Mouse (Mus musculus): Measurements from ENCODE around the gene Tnf. TPM values are rescaled to one million over a fixed set of nuclear protein-coding genes. Genes with fewer than 3 reads are reported as not detected.

Gene Tnf
- polyA plus RNA-seq, 1 experiment from 2014 or later: not detected

DNA sequence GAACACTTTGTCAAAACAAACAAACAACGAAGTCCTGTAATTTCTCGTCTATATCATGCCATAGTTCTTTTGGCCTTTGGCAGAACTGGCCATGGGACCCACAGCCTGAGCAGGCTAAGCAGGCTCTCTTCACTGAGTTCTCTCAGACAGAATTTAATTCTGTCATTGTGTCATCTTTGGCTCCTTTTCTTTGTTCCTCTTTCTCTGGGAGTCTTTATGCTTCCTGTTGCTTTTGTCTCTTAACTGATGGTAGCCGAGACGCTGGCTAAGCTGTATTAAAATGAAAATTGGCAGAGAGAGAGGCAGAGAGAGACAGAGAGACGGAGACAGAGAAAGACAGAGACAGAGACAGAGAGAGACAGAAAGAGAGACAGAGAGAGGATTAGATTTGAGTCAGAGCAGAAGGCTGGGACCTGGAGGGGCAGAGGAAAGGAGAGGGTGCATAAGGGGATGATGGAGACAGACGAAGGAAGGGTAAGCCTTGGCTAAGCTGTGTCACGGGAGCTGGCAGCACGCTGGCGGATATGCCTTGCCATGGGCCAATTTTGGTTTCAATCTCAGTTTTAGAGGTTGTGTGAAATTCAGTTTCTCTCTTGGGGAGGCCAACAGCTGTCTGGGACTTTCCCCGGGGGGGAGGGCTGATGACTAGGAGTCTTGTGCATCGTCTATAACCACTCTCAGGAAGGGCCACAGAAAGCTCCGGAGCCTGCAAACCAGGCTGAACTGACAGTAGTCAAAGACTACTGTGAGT, 8.2 kb upstream of the Tnf start:
- Histone ChIP-seq H3K9me3 (replicated peaks; ENCODE audit: control insufficient read depth, low read length, poor library complexity, severe bottlenecking) (no peaks in the 10 kb centered on the region), H3K9ac (ENCODE audit: low read depth, low read length) (no peak overlapping the region), H3K4me1 (ENCODE audit: control insufficient read depth, insufficient read depth, low read length) (no peaks in the 10 kb centered on the region), H3K27me3 (ENCODE audit: control insufficient read depth, insufficient read depth, low read depth, low read length) (no peaks in the 10 kb centered on the region), H3K4me3 (ENCODE audit: low read depth, low read length) (no peak overlapping the region), H3K4me2 (ENCODE audit: low read length) (no peak overlapping the region), H3K36me3 (ENCODE audit: control insufficient read depth, insufficient read depth, low read length) (no peaks in the 10 kb centered on the region), H3K27ac (ENCODE audit: low read length) (no peak overlapping the region)
- 68% methylated on average over 12 of the region's 12 CpGs for WGBS
- ATAC-seq: no peak

DNA sequence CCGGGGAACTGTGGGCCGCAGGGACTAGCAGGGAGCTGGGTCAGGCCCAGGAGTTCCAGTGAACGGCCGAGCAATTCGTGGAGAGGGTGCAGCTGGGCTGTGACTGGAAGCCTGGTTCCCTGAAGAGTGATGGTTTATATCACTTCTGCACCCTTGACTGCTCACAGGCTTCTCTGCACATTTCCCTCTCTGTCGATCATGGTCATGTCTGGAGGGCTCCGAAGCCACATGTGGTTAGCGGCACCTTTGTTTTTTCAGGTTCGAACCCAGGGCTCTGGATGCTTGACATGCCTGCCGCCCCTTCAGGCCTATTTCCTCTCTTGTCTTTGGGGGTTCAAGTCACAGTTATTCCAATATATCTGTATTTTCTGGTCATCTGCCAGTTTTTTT, 3.6 kb upstream of the Tnf start:
- no peaks in the 10 kb centered on the region for H3K4me1 ChIP-seq (ENCODE audit: control insufficient read depth, insufficient read depth, low read length)
- no peaks in the 10 kb centered on the region for H3K9me3 ChIP-seq (replicated peaks; ENCODE audit: control insufficient read depth, low read length, poor library complexity, severe bottlenecking)
- H3K4me2 ChIP-seq (ENCODE audit: low read length): no peak overlapping the region
- ATAC-seq: no peak
- H3K9ac ChIP-seq (ENCODE audit: low read depth, low read length): 0 out of 2 replicates have a peak overlapping the region, but pooled peaks have one; percentile 40
- no peaks in the 10 kb centered on the region for H3K36me3 ChIP-seq (ENCODE audit: control insufficient read depth, insufficient read depth, low read length)
- no peak overlapping the region for H3K27ac ChIP-seq (ENCODE audit: low read length)
- WGBS: 69% methylated on average over 10 of the region's 10 CpGs
- H3K4me3 ChIP-seq (ENCODE audit: low read depth, low read length): no peak overlapping the region
- peaks cover 5% of the 10 kb centered on the region for H3K27me3 ChIP-seq (ENCODE audit: control insufficient read depth, insufficient read depth, low read depth, low read length)

DNA sequence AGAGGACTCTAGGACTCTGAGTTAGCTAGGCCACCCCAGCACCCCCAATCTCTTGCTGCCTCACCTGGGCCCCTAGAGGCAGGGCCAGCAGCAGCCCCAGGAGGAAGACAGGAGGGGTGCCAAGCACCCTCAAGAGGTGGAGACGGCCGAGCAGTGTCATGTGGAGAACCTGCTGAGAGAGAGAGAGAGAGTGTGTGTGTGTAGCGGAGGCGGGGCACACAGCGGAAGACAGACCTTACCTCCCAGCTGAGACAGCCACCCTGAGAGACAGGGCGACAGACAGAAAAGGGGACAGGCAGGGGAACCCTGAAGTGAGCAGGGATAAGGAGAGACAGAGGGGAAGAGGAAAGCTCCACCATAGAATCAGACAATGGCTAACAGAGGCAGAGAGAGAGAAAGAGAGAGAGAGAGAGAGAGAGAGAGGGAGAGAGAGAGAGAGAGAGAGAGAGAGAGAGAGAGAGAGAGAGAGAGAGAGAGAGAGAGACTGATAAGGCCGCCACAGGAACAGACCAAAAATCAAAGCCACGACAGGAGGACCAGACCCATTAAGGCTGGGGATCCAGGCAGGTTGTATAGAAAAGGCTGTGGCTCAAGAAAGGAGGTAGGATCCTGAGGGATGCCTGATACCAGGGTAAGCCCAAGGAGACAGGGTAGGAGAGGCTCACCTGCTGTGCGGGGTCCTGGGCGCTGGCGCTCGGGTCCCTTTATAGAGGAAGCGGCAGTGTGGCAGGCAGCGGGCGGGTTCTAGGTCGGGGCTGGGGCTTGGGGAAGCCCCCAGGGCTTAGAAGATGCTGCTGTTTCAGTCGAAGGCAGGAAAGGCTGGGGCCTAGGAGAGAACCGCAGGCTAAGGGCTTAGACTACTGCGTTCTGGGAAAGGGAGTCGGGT, 2.9 kb upstream of the Tnf start, which contains the start of gene Lta:
Lta (minus strand) TSS at position 858 of the 886 bp plus-strand sequence.
- 33% methylated on average over 20 of the region's 20 CpGs for WGBS
- ATAC-seq: no peak
- no peaks in the 10 kb centered on the region for H3K36me3 ChIP-seq (ENCODE audit: control insufficient read depth, insufficient read depth, low read length)
- H3K4me2 ChIP-seq (ENCODE audit: low read length): 0 out of 2 replicates have a peak within 1 kb of the TSS, but pooled peaks have one; percentile 3
- no peaks in the 10 kb centered on the region for H3K4me1 ChIP-seq (ENCODE audit: control insufficient read depth, insufficient read depth, low read length)
- no peaks in the 10 kb centered on the region for H3K9me3 ChIP-seq (replicated peaks; ENCODE audit: control insufficient read depth, low read length, poor library complexity, severe bottlenecking)
- 0 out of 2 replicates have a peak within 1 kb of the TSS, but pooled peaks have one; percentile 40 for H3K9ac ChIP-seq (ENCODE audit: low read depth, low read length)
- H3K27me3 ChIP-seq (ENCODE audit: control insufficient read depth, insufficient read depth, low read depth, low read length): peaks cover 5% of the 10 kb centered on the region
- no peak within 1 kb of the TSS for H3K4me3 ChIP-seq (ENCODE audit: low read depth, low read length)
- no peak within 1 kb of the TSS for H3K27ac ChIP-seq (ENCODE audit: low read length)

DNA sequence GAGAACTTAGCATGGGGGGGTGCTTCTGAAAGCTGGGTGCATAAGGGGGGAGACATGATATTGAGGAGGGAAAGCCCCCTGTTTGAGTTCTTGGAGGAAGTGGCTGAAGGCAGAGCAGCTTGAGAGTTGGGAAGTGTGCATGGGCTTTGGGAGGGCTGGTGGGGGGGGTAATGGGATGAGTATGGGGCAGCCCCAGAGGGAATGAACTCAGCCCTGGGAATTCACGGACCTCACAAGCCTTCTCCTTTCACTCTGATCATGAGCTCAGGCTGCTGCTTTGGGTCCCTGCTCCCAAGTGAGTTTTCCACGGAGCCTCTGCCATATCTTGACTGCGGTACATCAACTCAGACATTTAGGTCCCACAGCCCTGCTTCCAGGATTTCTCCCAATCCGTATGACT, 635 bp upstream of the Tnf start:
- H3K4me3 ChIP-seq (ENCODE audit: low read depth, low read length): no peak overlapping the region
- WGBS: 88% methylated on average over 4 of the region's 4 CpGs
- no peak overlapping the region for H3K4me2 ChIP-seq (ENCODE audit: low read length)
- no peaks in the 10 kb centered on the region for H3K4me1 ChIP-seq (ENCODE audit: control insufficient read depth, insufficient read depth, low read length)
- no peak overlapping the region for H3K27ac ChIP-seq (ENCODE audit: low read length)
- peaks cover 5% of the 10 kb centered on the region for H3K27me3 ChIP-seq (ENCODE audit: control insufficient read depth, insufficient read depth, low read depth, low read length)
- no peaks in the 10 kb centered on the region for H3K36me3 ChIP-seq (ENCODE audit: control insufficient read depth, insufficient read depth, low read length)
- H3K9me3 ChIP-seq (replicated peaks; ENCODE audit: control insufficient read depth, low read length, poor library complexity, severe bottlenecking): no peaks in the 10 kb centered on the region
- H3K9ac ChIP-seq (ENCODE audit: low read depth, low read length): no peak overlapping the region
- no peak for ATAC-seq

DNA sequence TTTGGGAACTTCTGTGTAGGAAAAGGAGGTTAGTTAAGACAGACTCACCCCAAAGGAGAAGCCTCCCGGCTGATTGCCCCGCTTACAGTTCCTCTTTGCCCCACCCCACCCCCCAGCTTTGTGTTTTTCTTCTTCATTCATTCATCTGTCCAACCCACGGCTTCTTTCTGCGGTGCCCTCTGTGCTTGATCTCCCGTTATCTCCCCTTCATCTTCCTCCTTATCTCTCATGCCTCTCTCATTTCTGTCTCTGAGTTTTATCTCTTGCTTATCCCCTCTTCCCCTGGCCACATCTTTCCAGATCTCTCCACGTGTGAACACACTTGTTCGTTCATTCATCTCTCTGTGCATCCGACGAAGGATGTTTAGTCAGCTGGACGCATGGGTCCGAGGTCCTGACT, 679 bp downstream of the Tnf start:
- 0 out of 2 replicates have a peak, but pooled peaks cover under 1% of the 10 kb centered on the region for H3K4me1 ChIP-seq (ENCODE audit: control insufficient read depth, insufficient read depth, low read length)
- no peak for ATAC-seq
- no peak overlapping the region for H3K9ac ChIP-seq (ENCODE audit: low read depth, low read length)
- H3K36me3 ChIP-seq (ENCODE audit: control insufficient read depth, insufficient read depth, low read length): no peaks in the 10 kb centered on the region
- 86% methylated on average over 11 of the region's 11 CpGs for WGBS
- no peak overlapping the region for H3K4me3 ChIP-seq (ENCODE audit: low read depth, low read length)
- no peak overlapping the region for H3K27ac ChIP-seq (ENCODE audit: low read length)
- peaks cover 12% of the 10 kb centered on the region for H3K27me3 ChIP-seq (ENCODE audit: control insufficient read depth, insufficient read depth, low read depth, low read length)
- H3K9me3 ChIP-seq (replicated peaks; ENCODE audit: control insufficient read depth, low read length, poor library complexity, severe bottlenecking): no peaks in the 10 kb centered on the region
- no peak overlapping the region for H3K4me2 ChIP-seq (ENCODE audit: low read length)

DNA sequence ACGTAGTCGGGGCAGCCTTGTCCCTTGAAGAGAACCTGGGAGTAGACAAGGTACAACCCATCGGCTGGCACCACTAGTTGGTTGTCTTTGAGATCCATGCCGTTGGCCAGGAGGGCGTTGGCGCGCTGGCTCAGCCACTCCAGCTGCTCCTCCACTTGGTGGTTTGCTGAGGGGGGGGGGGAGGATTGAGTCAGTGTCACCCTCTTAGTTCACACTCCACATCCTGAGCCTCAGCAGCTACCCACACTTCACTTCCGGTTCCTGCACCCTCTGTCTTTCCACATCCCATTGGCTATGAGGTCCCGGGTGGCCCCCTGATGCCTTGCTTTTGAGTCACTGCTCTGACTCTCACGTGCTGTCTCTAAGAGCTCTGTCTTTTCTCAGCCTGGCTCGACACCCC, 1.4 kb downstream of the Tnf start:
- WGBS: 90% methylated on average over 11 of the region's 11 CpGs
- no peaks in the 10 kb centered on the region for H3K36me3 ChIP-seq (ENCODE audit: control insufficient read depth, insufficient read depth, low read length)
- H3K9me3 ChIP-seq (replicated peaks; ENCODE audit: control insufficient read depth, low read length, poor library complexity, severe bottlenecking): no peaks in the 10 kb centered on the region
- no peak overlapping the region for H3K4me2 ChIP-seq (ENCODE audit: low read length)
- no peak overlapping the region for H3K9ac ChIP-seq (ENCODE audit: low read depth, low read length)
- H3K27me3 ChIP-seq (ENCODE audit: control insufficient read depth, insufficient read depth, low read depth, low read length): peaks cover 18% of the 10 kb centered on the region
- peaks cover 7% of the 10 kb centered on the region; the same call in 1 of the 2 replicates for H3K4me1 ChIP-seq (ENCODE audit: control insufficient read depth, insufficient read depth, low read length)
- ATAC-seq: no peak
- H3K27ac ChIP-seq (ENCODE audit: low read length): no peak overlapping the region
- no peak overlapping the region for H3K4me3 ChIP-seq (ENCODE audit: low read depth, low read length)

DNA sequence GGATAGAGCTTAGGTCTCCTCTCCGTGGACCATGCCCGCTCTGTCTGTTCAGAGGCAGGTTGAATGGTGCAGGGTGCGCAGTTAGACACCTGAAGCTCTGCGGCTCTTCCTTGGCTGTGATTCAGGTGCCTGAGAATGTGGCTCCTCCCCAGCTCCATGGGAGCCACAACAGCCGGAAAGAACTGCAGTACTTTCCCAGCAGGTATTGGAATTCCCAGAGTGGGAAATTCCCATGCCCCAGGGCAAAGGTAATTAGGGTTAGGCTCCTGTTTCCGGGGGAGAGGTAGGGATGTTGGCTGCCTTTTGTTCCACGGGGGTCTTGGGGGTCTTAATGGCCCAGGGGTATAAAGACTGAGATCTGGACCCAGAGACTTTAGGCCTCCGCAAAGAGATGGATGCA, 2.9 kb downstream of the Tnf start:
- 36% methylated on average over 8 of the region's 8 CpGs for WGBS
- Histone ChIP-seq H3K27me3 (ENCODE audit: control insufficient read depth, insufficient read depth, low read depth, low read length) (peaks cover 25% of the 10 kb centered on the region), H3K27ac (ENCODE audit: low read length) (no peak overlapping the region), H3K4me2 (ENCODE audit: low read length) (no peak overlapping the region), H3K4me3 (ENCODE audit: low read depth, low read length) (no peak overlapping the region), H3K36me3 (ENCODE audit: control insufficient read depth, insufficient read depth, low read length) (no peaks in the 10 kb centered on the region), H3K9ac (ENCODE audit: low read depth, low read length) (no peak overlapping the region), H3K4me1 (ENCODE audit: control insufficient read depth, insufficient read depth, low read length) (peaks cover 9% of the 10 kb centered on the region; the same call in 1 of the 2 replicates), H3K9me3 (replicated peaks; ENCODE audit: control insufficient read depth, low read length, poor library complexity, severe bottlenecking) (no peaks in the 10 kb centered on the region)
- no peak for ATAC-seq

DNA sequence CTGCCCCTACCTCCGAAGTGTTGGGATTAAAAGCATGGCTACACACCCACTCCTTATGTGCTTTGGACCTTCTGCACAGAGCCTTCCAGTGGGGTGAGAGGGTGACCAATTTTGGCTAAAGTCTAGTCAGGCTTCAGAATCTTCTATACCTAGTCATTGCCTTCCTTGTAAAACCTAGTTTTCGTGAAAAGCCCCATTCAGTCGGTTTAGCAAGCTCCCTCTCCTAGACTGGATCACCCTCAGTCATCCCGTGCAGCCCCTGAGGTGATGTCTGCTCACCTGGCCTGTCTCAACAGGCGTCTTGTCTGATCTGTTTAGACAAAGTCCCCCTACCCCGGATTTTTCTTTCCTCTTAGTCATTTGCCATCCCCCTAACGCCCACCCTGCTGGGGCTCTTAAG, 3.8 kb downstream of the Tnf start:
- Histone ChIP-seq H3K27me3 (ENCODE audit: control insufficient read depth, insufficient read depth, low read depth, low read length) (peaks cover 21% of the 10 kb centered on the region), H3K9me3 (replicated peaks; ENCODE audit: control insufficient read depth, low read length, poor library complexity, severe bottlenecking) (no peaks in the 10 kb centered on the region), H3K36me3 (ENCODE audit: control insufficient read depth, insufficient read depth, low read length) (no peaks in the 10 kb centered on the region), H3K4me1 (ENCODE audit: control insufficient read depth, insufficient read depth, low read length) (peaks cover 9% of the 10 kb centered on the region; the same call in 1 of the 2 replicates), H3K27ac (ENCODE audit: low read length) (no peak overlapping the region), H3K9ac (ENCODE audit: low read depth, low read length) (no peak overlapping the region), H3K4me3 (ENCODE audit: low read depth, low read length) (no peak overlapping the region), H3K4me2 (ENCODE audit: low read length) (no peak overlapping the region)
- ATAC-seq: no peak
- 70% methylated on average over 7 of the region's 7 CpGs for WGBS

DNA sequence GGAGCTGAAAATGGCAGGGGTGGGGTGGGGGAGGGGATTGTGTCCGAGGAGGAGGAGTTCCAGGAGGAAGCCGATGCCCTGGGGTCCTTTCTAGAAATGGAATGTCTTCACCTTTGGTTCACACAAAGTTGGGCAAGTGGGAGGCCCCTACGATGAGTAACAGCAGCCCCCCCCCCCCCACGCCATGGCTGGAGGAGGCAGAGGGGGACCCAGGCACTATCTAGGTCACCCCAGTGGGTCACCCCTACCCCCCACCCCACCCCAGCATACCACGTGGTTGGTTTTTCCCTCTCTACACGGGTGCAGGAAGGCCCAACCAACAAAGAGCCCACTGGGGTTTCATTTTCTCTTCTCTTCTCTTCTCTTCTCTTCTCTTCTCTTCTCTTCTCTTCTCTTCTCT, 4.7 kb downstream of the Tnf start:
- no peak overlapping the region for H3K27ac ChIP-seq (ENCODE audit: low read length)
- 50% methylated on average over 5 of the region's 6 CpGs for WGBS
- H3K4me1 ChIP-seq (ENCODE audit: control insufficient read depth, insufficient read depth, low read length): peaks cover 9% of the 10 kb centered on the region; the same call in 1 of the 2 replicates
- ATAC-seq: no peak
- H3K9me3 ChIP-seq (replicated peaks; ENCODE audit: control insufficient read depth, low read length, poor library complexity, severe bottlenecking): no peaks in the 10 kb centered on the region
- H3K27me3 ChIP-seq (ENCODE audit: control insufficient read depth, insufficient read depth, low read depth, low read length): peaks cover 21% of the 10 kb centered on the region
- no peaks in the 10 kb centered on the region for H3K36me3 ChIP-seq (ENCODE audit: control insufficient read depth, insufficient read depth, low read length)
- no peak overlapping the region for H3K4me2 ChIP-seq (ENCODE audit: low read length)
- no peak overlapping the region for H3K4me3 ChIP-seq (ENCODE audit: low read depth, low read length)
- no peak overlapping the region for H3K9ac ChIP-seq (ENCODE audit: low read depth, low read length)

All from midbrain, embryonic 16.5 days (tissue).